Mouse (Mus musculus) embryonic facial prominence, embryonic 14.5 days (tissue): Measurements from ENCODE around the gene Etv6. TPM values are rescaled to one million over a fixed set of nuclear protein-coding genes. Genes with fewer than 3 reads are reported as not detected.
A peak's percentile ranks its signal among the peaks of the same experiment; 100 is the strongest.
"Not testable (repeated sequence)": the region's sequence is repeated elsewhere in the genome, so short reads cannot be mapped to it uniquely, and the experiment has no call there.

ENCODE experiments used
- ATAC-seq: fragments of 200-750 bp; cut with Nextera tagmentation; 2 replicates; pipeline ENCODE4 v1.8.0; 2017; ENCODE audit warnings: low read depth, moderate number of reproducible peaks, moderate TSS enrichment
- DNase-seq: peaks from one replicate; pipeline ENCODE4 v3.0.0-alpha.2; 2015; ENCODE audit warnings: low spot score
- H3K27ac ChIP-seq: fragments of 300-500 bp; sonication (generic); replicated peaks from 2 replicates; pipeline ENCODE4 v1.5.1; 2014; ENCODE audit warnings: low read depth, mild to moderate bottlenecking, low read length, moderate library complexity
- H3K27me3 ChIP-seq: fragments of 300-500 bp; sonication (generic); replicated peaks from 2 replicates; pipeline ENCODE4 v1.6.1; 2014; ENCODE audit warnings: low read length; ENCODE audit not compliant: control insufficient read depth, insufficient read depth
- H3K36me3 ChIP-seq: fragments of 300-500 bp; sonication (generic); 2 replicates; pipeline ENCODE4 v1.6.1; 2014; ENCODE audit warnings: low read length, mixed read lengths; ENCODE audit not compliant: control insufficient read depth, insufficient read depth
- H3K4me1 ChIP-seq: fragments of 300-500 bp; sonication (generic); 2 replicates; pipeline ENCODE4 v1.6.1; 2014; ENCODE audit warnings: antibody characterized with exemption, low read length; ENCODE audit not compliant: control insufficient read depth, insufficient read depth
- H3K4me2 ChIP-seq: fragments of 300-500 bp; sonication (generic); 2 replicates; pipeline ENCODE4 v1.6.1; 2014; ENCODE audit warnings: low read depth, mild to moderate bottlenecking, low read length, moderate library complexity, mixed read lengths
- H3K4me3 ChIP-seq: fragments of 300-500 bp; sonication (generic); 2 replicates; pipeline ENCODE4 v1.5.1; 2014; ENCODE audit warnings: low read depth, mild to moderate bottlenecking, low read length
- H3K9ac ChIP-seq: fragments of 300-500 bp; sonication (generic); 2 replicates; pipeline ENCODE4 v1.6.1; 2014; ENCODE audit warnings: low read depth, mild to moderate bottlenecking, low read length, moderate library complexity, mixed read lengths
- H3K9me3 ChIP-seq: fragments of 300-500 bp; sonication (generic); 2 replicates; pipeline ENCODE4 v1.6.1; 2016; ENCODE audit warnings: low read length; ENCODE audit not compliant: control insufficient read depth
- WGBS: fragments of 180-500 bp; shearing (Covaris S2); extraction: QIAGEN DNeasy Blood & Tissue Kit; methylation state at CpG from one replicate; pipeline ENCODE4 v1.1.7; 2014; 5-methylcytosine and 5-hydroxymethylcytosine counted together
- polyA plus RNA-seq: library from polyadenylated mRNA; unstranded; fragments of >200 nt; fragmentation: Nextera tagmentation; extraction: Ambion mirVana; gene quantifications from 2 replicates; pipeline ENCODE4 v1.2.1, GENCODE M21; 2014

Etv6 gene
- polyA plus RNA-seq, result 12.0 and 12.4 TPM in 2 replicates

DNA sequence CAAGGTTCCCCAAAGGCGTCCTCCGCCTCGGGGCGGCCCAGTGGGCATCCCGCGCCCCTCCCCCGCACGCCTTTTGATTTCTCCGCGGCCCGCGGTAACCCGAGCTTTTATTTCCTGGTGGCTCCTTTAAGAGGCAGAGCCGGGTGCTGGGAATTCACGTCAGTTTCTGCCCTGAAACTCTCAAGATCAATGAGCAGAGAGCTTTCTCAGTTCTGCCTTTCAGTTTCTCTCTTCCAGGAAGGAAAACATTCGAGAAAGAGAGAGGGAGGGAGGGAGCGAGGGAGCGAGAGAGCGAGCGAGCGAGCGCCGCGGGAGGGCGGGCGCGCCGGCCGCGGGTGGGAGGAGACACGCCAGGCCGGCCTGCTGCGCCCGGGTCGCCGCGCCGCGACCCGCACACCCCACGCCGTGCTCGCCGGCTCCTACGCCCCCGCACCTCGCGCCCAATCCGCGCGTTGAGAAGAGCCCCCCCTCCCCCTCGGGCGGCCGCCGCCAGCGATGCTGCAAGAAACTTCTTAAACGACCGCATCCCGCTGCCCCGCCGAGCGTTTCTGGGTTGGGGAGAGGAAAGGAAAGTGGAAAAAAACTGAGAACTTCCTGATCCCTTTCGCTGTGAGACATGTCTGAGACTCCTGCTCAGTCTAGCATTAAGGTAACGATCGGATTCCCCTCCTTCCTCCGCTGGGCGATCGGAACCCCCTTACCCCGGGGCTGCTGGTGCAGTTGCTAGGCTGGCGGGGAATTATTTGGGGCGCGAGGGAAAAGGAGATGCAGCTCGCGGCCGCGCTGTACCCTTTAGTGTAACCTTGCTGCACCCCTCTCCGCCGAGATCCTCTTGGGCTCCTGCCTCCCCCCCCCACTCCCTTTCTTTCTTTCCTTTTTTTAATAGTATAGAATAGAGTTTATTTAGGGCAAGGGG lies at the start of gene Etv6:
TSS of gene Etv6 (plus strand) at position 211 of the 916 bp plus-strand sequence.
- Histone ChIP-seq H3K27me3 (no peaks in the 10 kb centered on the region), H3K9ac (peak within 1 kb of the TSS; percentile 90), H3K4me3 (peak within 1 kb of the TSS; percentile 62), H3K27ac (peak within 1 kb of the TSS; percentile 100), H3K36me3 (no peaks in the 10 kb centered on the region), H3K4me1 (peaks cover 35% of the 10 kb centered on the region), H3K9me3 (no peaks in the 10 kb centered on the region), H3K4me2 (peak within 1 kb of the TSS; percentile 56)
- DNase-seq (peak; percentile 94), ATAC-seq (peak; percentile 75)
- WGBS, result 1% methylated on average over 34 of the region's 78 CpGs

DNA sequence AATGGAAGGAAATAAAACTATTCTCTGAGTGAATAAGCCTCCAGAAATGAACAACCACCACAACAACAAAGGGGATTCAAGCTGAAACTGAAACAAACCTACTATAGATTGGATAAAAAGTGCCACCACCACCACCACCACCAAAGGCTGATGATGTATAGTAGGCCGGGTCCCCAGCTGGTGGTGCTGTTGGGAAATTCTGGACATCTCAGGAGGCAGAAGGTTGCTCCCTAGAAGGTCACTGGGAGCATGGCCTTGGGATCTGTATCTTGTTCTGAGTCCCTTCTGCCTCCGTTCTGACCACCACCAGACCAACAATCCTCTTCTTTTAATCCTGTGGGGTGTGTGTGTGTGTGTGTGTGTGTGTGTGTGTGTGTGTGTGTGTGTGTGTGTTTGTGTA lies 49.3 kb upstream of the Etv6 start:
- H3K4me3 ChIP-seq, result no peak overlapping the region
- H3K27me3 ChIP-seq, result no peaks in the 10 kb centered on the region
- no peak overlapping the region for H3K27ac ChIP-seq
- no peaks in the 10 kb centered on the region for H3K4me1 ChIP-seq
- WGBS, result 79% methylated on average over 2 of the region's 2 CpGs
- no peaks in the 10 kb centered on the region for H3K36me3 ChIP-seq
- ATAC-seq (no peak), DNase-seq (no peak)
- H3K9me3 ChIP-seq, result no peaks in the 10 kb centered on the region
- H3K4me2 ChIP-seq, result no peak overlapping the region
- no peak overlapping the region for H3K9ac ChIP-seq

DNA sequence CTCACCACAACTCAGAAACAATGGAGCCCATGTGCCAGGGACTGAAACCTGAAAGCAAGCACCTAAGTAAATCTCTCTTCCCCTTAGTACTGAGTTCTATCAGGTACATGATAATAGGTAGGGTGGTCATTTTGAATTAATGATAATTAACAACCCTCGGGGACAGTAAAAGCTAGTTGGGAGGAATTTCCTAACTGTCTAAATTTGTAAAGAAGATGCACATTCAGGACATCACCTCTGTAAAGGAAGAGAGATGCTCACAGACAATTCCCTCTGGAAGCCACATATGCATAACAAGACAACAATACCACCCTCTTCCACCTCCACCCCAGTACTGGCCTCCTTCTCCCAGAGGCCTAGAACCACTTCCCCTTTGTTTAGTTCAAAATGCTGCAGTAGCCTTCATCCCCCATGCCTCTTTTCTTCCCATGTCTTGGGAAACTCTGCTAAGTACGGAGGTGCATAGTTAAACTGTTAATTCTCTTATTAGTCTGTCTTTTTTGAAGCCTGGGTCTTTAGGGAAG lies 48.4 kb upstream of the Etv6 start:
- Histone ChIP-seq H3K27ac (no peak overlapping the region), H3K36me3 (no peaks in the 10 kb centered on the region), H3K4me2 (no peak overlapping the region), H3K4me3 (no peak overlapping the region), H3K9ac (no peak overlapping the region), H3K9me3 (no peaks in the 10 kb centered on the region), H3K27me3 (no peaks in the 10 kb centered on the region), H3K4me1 (no peaks in the 10 kb centered on the region)
- 73% methylated on average over 2 of the region's 2 CpGs for WGBS
- ATAC-seq (no peak), DNase-seq (no peak)

DNA sequence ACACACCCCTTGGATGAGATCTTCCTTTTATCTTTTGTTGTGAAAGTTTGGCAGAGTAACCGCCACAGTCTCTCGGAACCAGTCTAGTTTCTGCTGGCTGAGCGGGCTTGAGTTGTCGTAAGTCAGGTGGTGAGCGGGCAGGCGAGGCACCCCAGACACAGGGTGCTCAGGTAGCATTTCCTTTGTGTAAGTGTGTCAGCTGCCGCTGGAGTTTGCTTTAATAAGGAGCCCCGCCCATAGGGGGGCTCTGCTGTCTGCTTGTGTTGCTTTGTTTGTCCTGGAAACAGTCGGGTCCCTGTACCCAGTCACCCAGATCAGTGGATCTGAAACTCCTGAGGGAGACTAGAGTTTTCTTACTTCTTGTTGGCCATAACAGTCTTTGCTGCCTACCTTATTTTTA lies 47.5 kb upstream of the Etv6 start:
- H3K4me2 ChIP-seq, result no peak overlapping the region

DNA sequence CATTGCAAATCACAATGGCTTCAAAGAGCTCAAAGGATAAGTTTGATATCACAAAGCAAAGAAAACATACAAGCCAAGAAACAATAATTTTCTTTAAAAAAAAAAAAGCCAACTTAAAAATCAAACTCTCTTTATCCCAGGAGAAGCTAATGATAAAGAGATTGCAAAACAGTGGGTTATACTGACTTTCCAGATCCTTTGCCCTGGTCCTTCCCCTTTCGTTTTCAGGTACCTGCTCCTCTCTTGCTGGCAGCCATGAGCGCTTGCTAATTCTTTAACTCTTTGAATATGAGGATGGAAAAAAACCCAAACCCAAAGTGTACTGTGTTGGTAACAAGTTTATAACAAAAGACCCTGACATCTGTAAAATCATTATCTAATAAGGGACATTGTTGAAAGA lies 38.0 kb upstream of the Etv6 start:
- DNase-seq (no peak), ATAC-seq (no peak)
- 84% methylated on average over 2 of the region's 2 CpGs for WGBS
- Histone ChIP-seq H3K27me3 (no peaks in the 10 kb centered on the region), H3K36me3 (no peaks in the 10 kb centered on the region), H3K9ac (no peak overlapping the region), H3K4me3 (no peak overlapping the region), H3K9me3 (no peaks in the 10 kb centered on the region), H3K27ac (no peak overlapping the region), H3K4me1 (no peaks in the 10 kb centered on the region), H3K4me2 (no peak overlapping the region)

More for the DNA sequence above, 47.5 kb upstream of the Etv6 start:
- H3K4me3 ChIP-seq, result no peak overlapping the region
- H3K27ac ChIP-seq, result no peak overlapping the region
- H3K27me3 ChIP-seq, result no peaks in the 10 kb centered on the region
- WGBS, result 41% methylated on average over 9 of the region's 9 CpGs
- DNase-seq, result peak; percentile 44
- no peaks in the 10 kb centered on the region for H3K9me3 ChIP-seq
- H3K9ac ChIP-seq, result no peak overlapping the region
- peak; percentile 83 for ATAC-seq
- no peaks in the 10 kb centered on the region for H3K36me3 ChIP-seq
- H3K4me1 ChIP-seq, result no peaks in the 10 kb centered on the region

DNA sequence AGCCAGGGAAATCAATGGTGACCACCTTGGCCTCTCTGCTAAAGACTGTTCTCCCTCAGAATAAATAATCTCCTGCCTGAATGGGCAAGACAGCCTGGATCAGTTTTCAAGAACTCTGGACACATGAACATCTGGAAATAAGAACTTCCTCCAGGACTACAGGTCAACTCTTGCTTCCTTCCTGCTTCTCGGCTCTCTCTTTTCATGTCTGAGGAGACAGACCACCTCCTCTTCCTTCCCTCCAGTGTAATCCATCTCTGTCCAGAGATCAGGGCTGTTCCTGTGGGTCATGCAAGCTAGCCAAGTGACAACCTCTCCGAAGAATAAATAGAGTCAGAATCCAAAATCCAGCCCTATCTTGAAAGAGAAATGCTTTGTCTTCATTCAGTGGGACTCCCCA lies 37.6 kb upstream of the Etv6 start:
- no peaks in the 10 kb centered on the region for H3K9me3 ChIP-seq
- no peaks in the 10 kb centered on the region for H3K4me1 ChIP-seq
- no peak overlapping the region for H3K27ac ChIP-seq
- no peaks in the 10 kb centered on the region for H3K36me3 ChIP-seq
- WGBS, result 51% methylated on average over 2 of the region's 2 CpGs
- no peak overlapping the region for H3K4me2 ChIP-seq
- DNase-seq, result no peak
- ATAC-seq, result no peak
- no peak overlapping the region for H3K4me3 ChIP-seq
- H3K9ac ChIP-seq, result no peak overlapping the region
- no peaks in the 10 kb centered on the region for H3K27me3 ChIP-seq

DNA sequence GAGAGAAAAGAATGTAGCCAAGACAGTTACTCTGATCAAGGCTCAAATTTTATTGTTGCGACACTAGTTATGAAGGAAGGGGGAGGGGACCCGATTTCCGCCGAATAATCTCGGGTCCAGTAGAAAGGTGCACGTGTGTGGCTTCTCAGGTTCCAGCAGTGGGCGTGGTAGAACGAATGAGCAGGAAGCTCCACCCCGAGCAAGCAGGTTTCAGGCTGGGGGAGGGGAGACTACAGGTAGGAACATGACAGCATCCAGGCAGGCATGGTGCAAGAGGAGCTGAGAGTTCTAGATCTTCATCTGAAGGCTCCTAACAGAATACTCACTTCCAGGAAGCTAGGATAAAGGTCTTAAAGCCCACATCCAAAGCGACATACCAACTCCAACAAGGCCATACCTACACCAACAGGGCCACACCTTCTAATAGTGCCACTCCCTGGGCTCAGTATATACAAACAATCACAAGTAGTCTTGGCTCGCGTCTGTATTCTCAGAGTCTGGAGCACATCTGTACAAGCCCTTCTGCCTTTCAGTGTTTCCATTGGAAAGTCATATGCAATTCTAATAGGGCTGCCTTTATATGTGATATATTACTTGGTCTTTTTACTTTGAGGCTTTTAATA lies 20.9 kb upstream of the Etv6 start:
- WGBS, result 78% methylated on average over 3 of the region's 12 CpGs
- not testable (repeated sequence) for ATAC-seq, H3K9ac ChIP-seq, DNase-seq, H3K4me3 ChIP-seq, H3K27me3 ChIP-seq, H3K9me3 ChIP-seq, H3K4me2 ChIP-seq, H3K4me1 ChIP-seq, H3K27ac ChIP-seq, H3K36me3 ChIP-seq

DNA sequence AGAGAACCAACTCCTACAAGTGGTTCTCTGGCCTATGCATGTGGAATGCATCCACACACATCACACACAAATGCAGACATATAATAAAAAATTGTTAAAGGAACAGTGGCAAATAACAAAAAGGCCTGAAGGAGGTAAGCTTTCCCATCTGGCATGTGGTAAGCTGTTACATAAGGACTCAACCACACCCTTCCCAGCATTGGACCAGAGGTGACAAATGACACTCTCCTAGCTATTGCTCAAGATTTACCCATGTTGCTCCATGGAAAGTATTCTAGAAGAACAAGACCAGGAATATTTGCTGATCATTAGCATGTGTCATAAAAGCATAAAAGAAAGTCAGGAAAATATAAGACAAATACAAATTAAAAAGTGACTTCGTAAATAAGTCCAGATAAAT lies 16.7 kb upstream of the Etv6 start:
- no peak for ATAC-seq
- WGBS, result 92% methylated on average over 1 of the region's 1 CpGs

More for the DNA sequence above, 16.7 kb upstream of the Etv6 start:
- H3K4me2 ChIP-seq, result no peak overlapping the region
- no peak for DNase-seq
- no peaks in the 10 kb centered on the region for H3K27me3 ChIP-seq
- H3K27ac ChIP-seq, result no peak overlapping the region
- no peaks in the 10 kb centered on the region for H3K36me3 ChIP-seq
- no peak overlapping the region for H3K9ac ChIP-seq
- H3K4me1 ChIP-seq, result no peaks in the 10 kb centered on the region
- H3K9me3 ChIP-seq, result no peaks in the 10 kb centered on the region
- no peak overlapping the region for H3K4me3 ChIP-seq
